Mouse (Mus musculus): ENCODE measurements around the gene Pou6f1. TPM values are rescaled to one million over a fixed set of nuclear protein-coding genes. Genes with fewer than 3 reads are reported as not detected.

The Pou6f1 gene
- polyA plus RNA-seq, 1 experiment from 2014 or later = 38.1 TPM

- no peaks in the 10 kb centered on the region for H3K27me3 ChIP-seq
- H3K27ac ChIP-seq (replicated peaks) = no peak overlapping the region
- H3K4me3 ChIP-seq = no peak overlapping the region
- no peak for ATAC-seq (ENCODE audit: low FRiP score, low read depth)
- H3K36me3 ChIP-seq = 0 out of 2 replicates have a peak, but pooled peaks cover 19% of the 10 kb centered on the region
- no peaks in the 10 kb centered on the region for H3K4me1 ChIP-seq (replicated peaks)
- no peak overlapping the region for H3K4me2 ChIP-seq
- H3K9me3 ChIP-seq = no peaks in the 10 kb centered on the region
- no peak overlapping the region for H3K9ac ChIP-seq
- 92% methylated on average over 6 of the region's 6 CpGs for WGBS
Observed at GRCm38 (mm10) chr15:100592817-100593216, 7.0 kb downstream of the Pou6f1 start.

- Histone ChIP-seq H3K9me3 (no peaks in the 10 kb centered on the region), H3K27me3 (no peaks in the 10 kb centered on the region), H3K4me1 (replicated peaks) (no peaks in the 10 kb centered on the region), H3K27ac (replicated peaks) (no peak overlapping the region), H3K36me3 (peaks cover 41% of the 10 kb centered on the region), H3K4me2 (no peak overlapping the region), H3K9ac (no peak overlapping the region), H3K4me3 (no peak overlapping the region)
- no peak for ATAC-seq (ENCODE audit: low FRiP score, low read depth)
- 82% methylated on average over 8 of the region's 8 CpGs for WGBS
Observed at GRCm38 (mm10) chr15:100590436-100590835, 9.3 kb downstream of the Pou6f1 start.

- Histone ChIP-seq H3K4me3 (no peak overlapping the region), H3K4me1 (replicated peaks) (no peaks in the 10 kb centered on the region), H3K4me2 (no peak overlapping the region), H3K9me3 (no peaks in the 10 kb centered on the region), H3K36me3 (peaks cover 45% of the 10 kb centered on the region), H3K9ac (no peak overlapping the region), H3K27me3 (no peaks in the 10 kb centered on the region), H3K27ac (replicated peaks) (no peak overlapping the region)
- ATAC-seq (ENCODE audit: low FRiP score, low read depth) = no peak
- WGBS = 82% methylated on average over 6 of the region's 6 CpGs
Observed at GRCm38 (mm10) chr15:100588297-100588696, 11.5 kb downstream of the Pou6f1 start.

GRCm38 (mm10) chr15:100587166-100587565 is 12.6 kb downstream of the Pou6f1 start:
- Histone ChIP-seq H3K9ac (no peak overlapping the region), H3K4me2 (no peak overlapping the region), H3K9me3 (no peaks in the 10 kb centered on the region), H3K27ac (replicated peaks) (no peak overlapping the region), H3K4me3 (no peak overlapping the region), H3K27me3 (no peaks in the 10 kb centered on the region), H3K4me1 (replicated peaks) (no peaks in the 10 kb centered on the region), H3K36me3 (peaks cover 50% of the 10 kb centered on the region)
- 77% methylated on average over 4 of the region's 4 CpGs for WGBS
- no peak for ATAC-seq (ENCODE audit: low FRiP score, low read depth)

- H3K27ac ChIP-seq (replicated peaks) = no peak overlapping the region
- H3K4me3 ChIP-seq = no peak overlapping the region
- H3K4me1 ChIP-seq (replicated peaks) = no peaks in the 10 kb centered on the region
- no peaks in the 10 kb centered on the region for H3K27me3 ChIP-seq
- ATAC-seq (ENCODE audit: low FRiP score, low read depth) = no peak
- no peak overlapping the region for H3K9ac ChIP-seq
- peaks cover 45% of the 10 kb centered on the region for H3K36me3 ChIP-seq
- 93% methylated on average over 16 of the region's 16 CpGs for WGBS
- H3K9me3 ChIP-seq = no peaks in the 10 kb centered on the region
- no peak overlapping the region for H3K4me2 ChIP-seq
Observed at GRCm38 (mm10) chr15:100585931-100586330, 13.9 kb downstream of the Pou6f1 start.

- no peak overlapping the region for H3K4me3 ChIP-seq
- ATAC-seq (ENCODE audit: low FRiP score, low read depth) = no peak
- H3K4me2 ChIP-seq = no peak overlapping the region
- H3K27me3 ChIP-seq = no peaks in the 10 kb centered on the region
- H3K27ac ChIP-seq (replicated peaks) = no peak overlapping the region
- no peaks in the 10 kb centered on the region for H3K4me1 ChIP-seq (replicated peaks)
- 90% methylated on average over 10 of the region's 10 CpGs for WGBS
- H3K36me3 ChIP-seq = peaks cover 34% of the 10 kb centered on the region
- no peak overlapping the region for H3K9ac ChIP-seq
- no peaks in the 10 kb centered on the region for H3K9me3 ChIP-seq
Observed at GRCm38 (mm10) chr15:100580108-100580507, 19.7 kb downstream of the Pou6f1 start.

GRCm38 (mm10) chr15:100577972-100578371 is 21.8 kb downstream of the Pou6f1 start:
- Histone ChIP-seq H3K36me3 (peaks cover 31% of the 10 kb centered on the region), H3K4me1 (replicated peaks) (peaks cover 12% of the 10 kb centered on the region), H3K4me3 (no peak overlapping the region), H3K27me3 (no peaks in the 10 kb centered on the region), H3K9ac (no peak overlapping the region), H3K9me3 (no peaks in the 10 kb centered on the region), H3K4me2 (no peak overlapping the region), H3K27ac (replicated peaks) (no peak overlapping the region)
- no peak for ATAC-seq (ENCODE audit: low FRiP score, low read depth)
- 86% methylated on average over 16 of the region's 16 CpGs for WGBS

GRCm38 (mm10) chr15:100576810-100577209 is 23.0 kb downstream of the Pou6f1 start:
- no peak overlapping the region for H3K9ac ChIP-seq
- WGBS = 81% methylated on average over 6 of the region's 6 CpGs
- peaks cover 12% of the 10 kb centered on the region for H3K4me1 ChIP-seq (replicated peaks)
- no peak overlapping the region for H3K27ac ChIP-seq (replicated peaks)
- H3K4me3 ChIP-seq = no peak overlapping the region
- ATAC-seq (ENCODE audit: low FRiP score, low read depth) = no peak
- H3K9me3 ChIP-seq = no peaks in the 10 kb centered on the region
- peaks cover 28% of the 10 kb centered on the region for H3K36me3 ChIP-seq
- H3K27me3 ChIP-seq = no peaks in the 10 kb centered on the region
- no peak overlapping the region for H3K4me2 ChIP-seq

- Histone ChIP-seq H3K9ac (no peak overlapping the region), H3K27me3 (no peaks in the 10 kb centered on the region), H3K27ac (replicated peaks) (no peak overlapping the region), H3K9me3 (no peaks in the 10 kb centered on the region), H3K4me1 (replicated peaks) (peaks cover 12% of the 10 kb centered on the region), H3K4me2 (no peak overlapping the region), H3K36me3 (peaks cover 28% of the 10 kb centered on the region), H3K4me3 (no peak overlapping the region)
- no peak for ATAC-seq (ENCODE audit: low FRiP score, low read depth)
- WGBS = 86% methylated on average over 6 of the region's 6 CpGs
Observed at GRCm38 (mm10) chr15:100576392-100576791, 23.4 kb downstream of the Pou6f1 start.

- no peak for ATAC-seq (ENCODE audit: low FRiP score, low read depth)
- peaks cover 23% of the 10 kb centered on the region for H3K36me3 ChIP-seq
- H3K4me2 ChIP-seq = no peak overlapping the region
- H3K4me3 ChIP-seq = no peak overlapping the region
- no peak overlapping the region for H3K9ac ChIP-seq
- no peak overlapping the region for H3K27ac ChIP-seq (replicated peaks)
- H3K27me3 ChIP-seq = no peaks in the 10 kb centered on the region
- WGBS = 92% methylated on average over 12 of the region's 12 CpGs
- peaks cover 12% of the 10 kb centered on the region for H3K4me1 ChIP-seq (replicated peaks)
- no peaks in the 10 kb centered on the region for H3K9me3 ChIP-seq
Observed at GRCm38 (mm10) chr15:100575366-100575765, 24.4 kb downstream of the Pou6f1 start.

- Histone ChIP-seq H3K9me3 (no peaks in the 10 kb centered on the region), H3K4me3 (no peak overlapping the region), H3K27ac (replicated peaks) (peak overlapping the region; percentile 13; the same call in 1 of the 2 replicates), H3K4me1 (replicated peaks) (peaks cover 12% of the 10 kb centered on the region), H3K36me3 (peaks cover 19% of the 10 kb centered on the region), H3K4me2 (no peak overlapping the region), H3K27me3 (no peaks in the 10 kb centered on the region), H3K9ac (no peak overlapping the region)
- no peak for ATAC-seq (ENCODE audit: low FRiP score, low read depth)
- 69% methylated on average over 2 of the region's 2 CpGs for WGBS
Observed at GRCm38 (mm10) chr15:100574378-100574777, 25.4 kb downstream of the Pou6f1 start.

GRCm38 (mm10) chr15:100573946-100574345 is 25.8 kb downstream of the Pou6f1 start:
- Histone ChIP-seq H3K27me3 (no peaks in the 10 kb centered on the region), H3K9me3 (no peaks in the 10 kb centered on the region), H3K36me3 (peaks cover 15% of the 10 kb centered on the region), H3K4me2 (no peak overlapping the region), H3K9ac (no peak overlapping the region), H3K4me3 (no peak overlapping the region), H3K4me1 (replicated peaks) (peaks cover 12% of the 10 kb centered on the region), H3K27ac (replicated peaks) (peak overlapping the region; percentile 13; the same call in 1 of the 2 replicates)
- ATAC-seq (ENCODE audit: low FRiP score, low read depth) = 0 out of 2 replicates have a peak, but pooled peaks have one; percentile 23
- whole genome bisulfite sequencing = 48% methylated on average over 6 of the region's 6 CpGs

- H3K36me3 ChIP-seq = no peaks in the 10 kb centered on the region
- H3K4me2 ChIP-seq = no peak overlapping the region
- H3K4me3 ChIP-seq = no peak overlapping the region
- no peak overlapping the region for H3K27ac ChIP-seq (replicated peaks)
- WGBS = 74% methylated on average over 3 of the region's 3 CpGs
- no peaks in the 10 kb centered on the region for H3K27me3 ChIP-seq
- H3K9ac ChIP-seq = no peak overlapping the region
- no peak for ATAC-seq (ENCODE audit: low FRiP score, low read depth)
- H3K9me3 ChIP-seq = no peaks in the 10 kb centered on the region
- H3K4me1 ChIP-seq (replicated peaks) = peaks cover 10% of the 10 kb centered on the region
Observed at GRCm38 (mm10) chr15:100569239-100569638, 30.5 kb downstream of the Pou6f1 start.

Data from hindbrain, embryonic 15.5 days (tissue).